Mouse (Mus musculus) 3T3-L1 (cell line): ENCODE results near the gene Acd.

Experiments used
- DNase-seq: peaks from one replicate; pipeline ENCODE4 v3.0.0-alpha.2; 2015; ENCODE audit warnings: low read depth, low spot score

Gene Acd

GRCm38 (mm10) chr8:105702001-105702401 is 1.1 kb upstream of the Acd start:
- DNase-seq, result peak; percentile 23

GRCm38 (mm10) chr8:105700566-105700965 is 336 bp downstream of the Acd start:
- DNase-seq, result no peak

GRCm38 (mm10) chr8:105699488-105700215 is 1.2 kb downstream of the Acd start:
- no peak for DNase-seq

- DNase-seq, result no peak
Measured at GRCm38 (mm10) chr8:105698734-105699133, 2.2 kb downstream of the Acd start.

GRCm38 (mm10) chr8:105697196-105697780 is 3.6 kb downstream of the Acd start:
- DNase-seq, result no peak

- DNase-seq, result no peak
Measured at GRCm38 (mm10) chr8:105695080-105695780, 5.7 kb downstream of the Acd start.

- DNase-seq, result no peak
Measured at GRCm38 (mm10) chr8:105694051-105694799, 6.7 kb downstream of the Acd start.

GRCm38 (mm10) chr8:105693648-105694047 is 7.3 kb downstream of the Acd start:
- no peak for DNase-seq

GRCm38 (mm10) chr8:105692449-105693182 is 8.3 kb downstream of the Acd start:
- DNase-seq, result no peak

- no peak for DNase-seq
Measured at GRCm38 (mm10) chr8:105690978-105691377, 9.9 kb downstream of the Acd start.

- DNase-seq, result no peak
Measured at GRCm38 (mm10) chr8:105689983-105690360, 10.9 kb downstream of the Acd start.

- DNase-seq, result no peak
Measured at GRCm38 (mm10) chr8:105689256-105689982, 11.5 kb downstream of the Acd start.

GRCm38 (mm10) chr8:105688242-105688752 is 12.6 kb downstream of the Acd start:
- no peak for DNase-seq

GRCm38 (mm10) chr8:105687512-105687911 is 13.4 kb downstream of the Acd start:
- DNase-seq, result no peak

- DNase-seq, result no peak
Measured at GRCm38 (mm10) chr8:105686551-105686950, 14.4 kb downstream of the Acd start.

- peak; percentile 32 for DNase-seq
Measured at GRCm38 (mm10) chr8:105685796-105686308, 15.1 kb downstream of the Acd start, which contains the start of gene Carmil2. Carmil2 (plus strand) TSS chr8:105686274.

- no peak for DNase-seq
Measured at GRCm38 (mm10) chr8:105685325-105685724, 15.6 kb downstream of the Acd start.

- DNase-seq, result peak; percentile 16
Measured at GRCm38 (mm10) chr8:105677891-105678290, 23.0 kb downstream of the Acd start.

GRCm38 (mm10) chr8:105661167-105661566 is 39.7 kb downstream of the Acd start:
- peak; percentile 74 for DNase-seq

GRCm38 (mm10) chr8:105657641-105658040 is 43.3 kb downstream of the Acd start:
- DNase-seq, result no peak
